Mouse (Mus musculus): Measurements from ENCODE around the gene Gm10964. TPM values are rescaled to one million over a fixed set of nuclear protein-coding genes. Genes with fewer than 3 reads are reported as not detected.
A peak's percentile ranks its signal among the peaks of the same experiment; 100 is the strongest.

The Gm10964 gene
- polyA plus RNA-seq, 1 experiment from 2014 or later, result not detected

- no peaks in the 10 kb centered on the region for H3K36me3 ChIP-seq
- no peak overlapping the region for H3K4me3 ChIP-seq
- H3K4me1 ChIP-seq, result peaks cover 27% of the 10 kb centered on the region
- no peaks in the 10 kb centered on the region for H3K9me3 ChIP-seq (replicated peaks)
- peak overlapping the region; percentile 77 for H3K27ac ChIP-seq (replicated peaks)
- 56% methylated on average over 15 of the region's 15 CpGs for WGBS
- DNase-seq (ENCODE audit: low spot score), result peak; percentile 25
- peaks cover 14% of the 10 kb centered on the region for H3K27me3 ChIP-seq (ENCODE audit: low read depth, poor library complexity, severe bottlenecking)
Observed at GRCm38 (mm10) chr3:103716774-103717760, 22.1 kb upstream of the Gm10964 start.

- Histone ChIP-seq H3K27ac (replicated peaks) (no peak overlapping the region), H3K4me1 (peaks cover 27% of the 10 kb centered on the region), H3K9me3 (replicated peaks) (no peaks in the 10 kb centered on the region), H3K27me3 (ENCODE audit: low read depth, poor library complexity, severe bottlenecking) (peaks cover 14% of the 10 kb centered on the region), H3K36me3 (no peaks in the 10 kb centered on the region), H3K4me3 (no peak overlapping the region)
- DNase-seq (ENCODE audit: low spot score), result no peak
- WGBS, result 88% methylated on average over 4 of the region's 4 CpGs
Observed at GRCm38 (mm10) chr3:103718728-103719127, 20.4 kb upstream of the Gm10964 start.

GRCm38 (mm10) chr3:103724137-103724536, 15.0 kb upstream of the Gm10964 start:
- H3K9me3 ChIP-seq (replicated peaks), result no peaks in the 10 kb centered on the region
- H3K4me1 ChIP-seq, result peaks cover 7% of the 10 kb centered on the region
- H3K36me3 ChIP-seq, result no peaks in the 10 kb centered on the region
- H3K27ac ChIP-seq (replicated peaks), result no peak overlapping the region
- no peak for DNase-seq (ENCODE audit: low spot score)
- no peaks in the 10 kb centered on the region for H3K27me3 ChIP-seq (ENCODE audit: low read depth, poor library complexity, severe bottlenecking)
- 72% methylated on average over 3 of the region's 3 CpGs for WGBS
- no peak overlapping the region for H3K4me3 ChIP-seq

GRCm38 (mm10) chr3:103726642-103727041, 12.5 kb upstream of the Gm10964 start:
- Histone ChIP-seq H3K9me3 (replicated peaks) (no peaks in the 10 kb centered on the region), H3K36me3 (no peaks in the 10 kb centered on the region), H3K4me1 (peaks cover 7% of the 10 kb centered on the region), H3K27ac (replicated peaks) (no peak overlapping the region), H3K27me3 (ENCODE audit: low read depth, poor library complexity, severe bottlenecking) (no peaks in the 10 kb centered on the region), H3K4me3 (no peak overlapping the region)
- no peak for DNase-seq (ENCODE audit: low spot score)
- WGBS, result 63% methylated on average over 3 of the region's 3 CpGs

GRCm38 (mm10) chr3:103727813-103728326, 11.3 kb upstream of the Gm10964 start:
- Histone ChIP-seq H3K4me1 (peaks cover 10% of the 10 kb centered on the region), H3K36me3 (peaks cover 3% of the 10 kb centered on the region; the same call in 1 of the 2 replicates), H3K27me3 (ENCODE audit: low read depth, poor library complexity, severe bottlenecking) (no peaks in the 10 kb centered on the region), H3K9me3 (replicated peaks) (peaks cover 6% of the 10 kb centered on the region; the same call in 1 of the 2 replicates), H3K4me3 (no peak overlapping the region), H3K27ac (replicated peaks) (no peak overlapping the region)
- DNase-seq (ENCODE audit: low spot score), result no peak
- WGBS, result 72% methylated on average over 2 of the region's 2 CpGs

- 93% methylated on average over 9 of the region's 9 CpGs for WGBS
Observed at GRCm38 (mm10) chr3:103729850-103730249, 9.3 kb upstream of the Gm10964 start.

GRCm38 (mm10) chr3:103732116-103732515, 7.0 kb upstream of the Gm10964 start:
- H3K9me3 ChIP-seq (replicated peaks), result peaks cover 6% of the 10 kb centered on the region; the same call in 1 of the 2 replicates
- no peak overlapping the region for H3K27ac ChIP-seq (replicated peaks)
- WGBS, result 89% methylated on average over 3 of the region's 3 CpGs
- H3K27me3 ChIP-seq (ENCODE audit: low read depth, poor library complexity, severe bottlenecking), result peaks cover 13% of the 10 kb centered on the region; the same call in 1 of the 2 replicates
- no peak for DNase-seq (ENCODE audit: low spot score)
- H3K4me3 ChIP-seq, result no peak overlapping the region
- peaks cover 10% of the 10 kb centered on the region for H3K36me3 ChIP-seq
- peaks cover 45% of the 10 kb centered on the region for H3K4me1 ChIP-seq

More at GRCm38 (mm10) chr3:103729850-103730249, 9.3 kb upstream of the Gm10964 start:
- Histone ChIP-seq H3K27ac (replicated peaks) (no peak overlapping the region), H3K36me3 (peaks cover 3% of the 10 kb centered on the region; the same call in 1 of the 2 replicates), H3K27me3 (ENCODE audit: low read depth, poor library complexity, severe bottlenecking) (no peaks in the 10 kb centered on the region), H3K4me3 (no peak overlapping the region), H3K9me3 (replicated peaks) (peaks cover 6% of the 10 kb centered on the region; the same call in 1 of the 2 replicates), H3K4me1 (peaks cover 30% of the 10 kb centered on the region)
- no peak for DNase-seq (ENCODE audit: low spot score)

GRCm38 (mm10) chr3:103733176-103733575, 6.0 kb upstream of the Gm10964 start:
- DNase-seq (ENCODE audit: low spot score), result no peak
- Histone ChIP-seq H3K36me3 (peaks cover 10% of the 10 kb centered on the region), H3K27ac (replicated peaks) (peak overlapping the region; percentile 91), H3K4me3 (no peak overlapping the region), H3K4me1 (peaks cover 56% of the 10 kb centered on the region), H3K27me3 (ENCODE audit: low read depth, poor library complexity, severe bottlenecking) (peaks cover 13% of the 10 kb centered on the region; the same call in 1 of the 2 replicates), H3K9me3 (replicated peaks) (peaks cover 6% of the 10 kb centered on the region; the same call in 1 of the 2 replicates)
- 39% methylated on average over 2 of the region's 2 CpGs for WGBS

- Histone ChIP-seq H3K36me3 (peaks cover 10% of the 10 kb centered on the region), H3K27ac (replicated peaks) (peak overlapping the region; percentile 91), H3K4me1 (peaks cover 65% of the 10 kb centered on the region), H3K9me3 (replicated peaks) (peaks cover 6% of the 10 kb centered on the region; the same call in 1 of the 2 replicates), H3K4me3 (peak overlapping the region; percentile 36), H3K27me3 (ENCODE audit: low read depth, poor library complexity, severe bottlenecking) (peaks cover 13% of the 10 kb centered on the region; the same call in 1 of the 2 replicates)
- WGBS, result 12% methylated on average over 19 of the region's 19 CpGs
- DNase-seq (ENCODE audit: low spot score), result peak; percentile 70
Observed at GRCm38 (mm10) chr3:103733799-103734695, 5.1 kb upstream of the Gm10964 start.

- DNase-seq (ENCODE audit: low spot score), result peak; percentile 55
- Histone ChIP-seq H3K4me1 (peaks cover 71% of the 10 kb centered on the region), H3K36me3 (peaks cover 10% of the 10 kb centered on the region), H3K27me3 (ENCODE audit: low read depth, poor library complexity, severe bottlenecking) (peaks cover 13% of the 10 kb centered on the region; the same call in 1 of the 2 replicates), H3K9me3 (replicated peaks) (peaks cover 6% of the 10 kb centered on the region; the same call in 1 of the 2 replicates), H3K27ac (replicated peaks) (peak overlapping the region; percentile 91), H3K4me3 (peak overlapping the region; percentile 36)
- WGBS, result 8% methylated on average over 11 of the region's 11 CpGs
Observed at GRCm38 (mm10) chr3:103734696-103735519, 4.3 kb upstream of the Gm10964 start.

- H3K9me3 ChIP-seq (replicated peaks), result peaks cover 6% of the 10 kb centered on the region; the same call in 1 of the 2 replicates
- 75% methylated on average over 28 of the region's 28 CpGs for WGBS
- H3K27me3 ChIP-seq (ENCODE audit: low read depth, poor library complexity, severe bottlenecking), result peaks cover 13% of the 10 kb centered on the region; the same call in 1 of the 2 replicates
- H3K4me1 ChIP-seq, result peaks cover 81% of the 10 kb centered on the region
- peaks cover 10% of the 10 kb centered on the region for H3K36me3 ChIP-seq
- DNase-seq (ENCODE audit: low spot score), result no peak
- H3K27ac ChIP-seq (replicated peaks), result peak overlapping the region; percentile 91
- H3K4me3 ChIP-seq, result peak overlapping the region; percentile 14; the same call in 1 of the 2 replicates
Observed at GRCm38 (mm10) chr3:103735776-103736600, 3.2 kb upstream of the Gm10964 start.
